Mouse (Mus musculus): ENCODE measurements around the gene Jarid2. TPM values are rescaled to one million over a fixed set of nuclear protein-coding genes. Genes with fewer than 3 reads are reported as not detected.

The Jarid2 gene
- polyA plus RNA-seq, 1 experiment = 3.9 TPM

GRCm38 (mm10) chr13:44939326-44940035 lies 210.2 kb downstream of the Jarid2 start:
- Histone ChIP-seq H3ac (ENCODE audit: control insufficient read depth, insufficient read length) (no peak overlapping the region), H3K4me3 (no peak overlapping the region), H3K36me3 (ENCODE audit: control insufficient read depth, insufficient read depth) (peaks cover 12% of the 10 kb centered on the region), H3K4me2 (ENCODE audit: low read depth) (peak overlapping the region; percentile 82), H3K27me3 (ENCODE audit: control insufficient read depth, insufficient read depth, insufficient read length) (no peaks in the 10 kb centered on the region), H3K79me2 (ENCODE audit: control insufficient read depth, insufficient read depth) (peaks cover 14% of the 10 kb centered on the region)
- peak; percentile 25 for TF ChIP-seq POLR2A (IDR thresholded peaks at IDR 0.05; ENCODE audit: insufficient read length, low read depth)
- no peak for TF ChIP-seq POLR2AphosphoS2 (IDR thresholded peaks at IDR 0.05; ENCODE audit: insufficient read length, low read depth)
- TF ChIP-seq MAX (IDR thresholded peaks at IDR 0.05; ENCODE audit: low read depth) = no peak

GRCm38 (mm10) chr13:44943618-44944017 lies 214.3 kb downstream of the Jarid2 start:
- peaks cover 19% of the 10 kb centered on the region for H3K36me3 ChIP-seq (ENCODE audit: control insufficient read depth, insufficient read depth)
- no peaks in the 10 kb centered on the region for H3K27me3 ChIP-seq (ENCODE audit: control insufficient read depth, insufficient read depth, insufficient read length)
- peaks cover 4% of the 10 kb centered on the region for H3K79me2 ChIP-seq (ENCODE audit: control insufficient read depth, insufficient read depth)
- no peak for TF ChIP-seq REST (IDR thresholded peaks at IDR 0.05; ENCODE audit: insufficient read depth, insufficient read length)
- TF ChIP-seq POLR2AphosphoS2 (IDR thresholded peaks at IDR 0.05; ENCODE audit: insufficient read length, low read depth) = no peak
- H3K4me3 ChIP-seq = no peak overlapping the region
- no peak overlapping the region for H3K4me2 ChIP-seq (ENCODE audit: low read depth)
- H3ac ChIP-seq (ENCODE audit: control insufficient read depth, insufficient read length) = no peak overlapping the region

GRCm38 (mm10) chr13:44946880-44947635 lies 217.8 kb downstream of the Jarid2 start:
- Histone ChIP-seq H3K36me3 (ENCODE audit: control insufficient read depth, insufficient read depth) (peaks cover 26% of the 10 kb centered on the region), H3ac (ENCODE audit: control insufficient read depth, insufficient read length) (no peak overlapping the region), H3K79me2 (ENCODE audit: control insufficient read depth, insufficient read depth) (no peaks in the 10 kb centered on the region), H3K4me3 (no peak overlapping the region), H3K4me2 (ENCODE audit: low read depth) (no peak overlapping the region), H3K27me3 (ENCODE audit: control insufficient read depth, insufficient read depth, insufficient read length) (no peaks in the 10 kb centered on the region)
- TF ChIP-seq MYOG (IDR thresholded peaks at IDR 0.05; ENCODE audit: control insufficient read depth in 1 of 3, insufficient read depth in 1 of 3, insufficient read length in 2 of 3, low read depth in 2 of 3) = no peak
- no peak for TF ChIP-seq MAX (IDR thresholded peaks at IDR 0.05; ENCODE audit: low read depth)
- no peak for TF ChIP-seq POLR2AphosphoS2 (IDR thresholded peaks at IDR 0.05; ENCODE audit: insufficient read length, low read depth)
- TF ChIP-seq REST (IDR thresholded peaks at IDR 0.05; ENCODE audit: insufficient read depth, insufficient read length) = no peak
- no peak for TF ChIP-seq MYOD1 (IDR thresholded peaks at IDR 0.05; ENCODE audit: control insufficient read depth in 1 of 3, insufficient read length in 2 of 3, low read depth in 2 of 3)
- TF ChIP-seq USF1 (IDR thresholded peaks at IDR 0.05; ENCODE audit: low read depth) = no peak
- TF ChIP-seq CEBPB (IDR thresholded peaks at IDR 0.05; ENCODE audit: insufficient read depth, poor library complexity, severe bottlenecking) = no peak
- TF ChIP-seq TCF12 (IDR thresholded peaks at IDR 0.05; ENCODE audit: insufficient read depth, poor library complexity, severe bottlenecking) = no peak
- TF ChIP-seq POLR2A (IDR thresholded peaks at IDR 0.05; ENCODE audit: insufficient read length, low read depth) = no peak

DNA sequence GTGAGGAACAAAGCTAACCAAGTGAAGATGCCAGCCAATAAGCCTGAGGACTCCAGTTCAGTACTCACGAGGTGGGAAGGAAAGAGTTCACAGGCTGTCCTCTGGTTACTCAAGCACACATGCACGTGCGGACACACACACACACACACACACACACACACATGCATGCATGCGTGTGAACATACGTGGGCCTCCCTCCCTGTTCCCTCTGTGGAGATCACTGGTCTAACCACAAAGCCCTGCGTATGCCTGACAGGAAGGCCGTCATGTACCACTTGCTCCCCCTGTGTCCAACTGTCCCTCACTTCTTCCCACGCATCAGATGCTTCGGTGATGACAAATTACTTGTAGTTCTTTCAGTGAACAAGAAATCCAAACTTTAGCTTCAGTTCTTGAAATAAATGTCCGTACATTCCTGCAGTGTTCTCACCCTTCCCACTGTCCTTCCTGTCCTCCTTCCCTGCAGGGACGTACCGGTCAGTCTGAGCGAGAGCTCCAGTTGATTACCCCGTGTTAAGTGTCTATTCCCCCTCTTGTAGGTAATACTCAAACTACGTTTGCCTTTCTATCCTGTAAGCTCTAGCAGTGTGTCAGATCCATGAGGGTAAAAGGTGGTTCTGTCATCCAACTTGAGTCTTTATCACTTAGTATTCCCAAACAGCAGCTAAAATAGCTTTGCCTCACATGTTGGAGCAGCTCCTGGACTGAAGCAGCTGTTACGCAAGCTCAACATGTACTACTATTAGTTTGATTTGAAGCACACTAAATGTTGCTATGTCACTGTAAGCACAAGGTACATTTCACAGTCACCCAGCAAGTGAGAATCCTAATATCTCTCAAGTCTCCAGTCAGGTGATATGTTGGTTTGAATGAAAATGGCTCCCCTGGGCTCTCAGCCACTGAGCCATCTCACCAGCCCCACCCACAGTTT lies 219.3 kb downstream of the Jarid2 start:
- H3K4me2 ChIP-seq (ENCODE audit: low read depth) = no peak overlapping the region
- no peaks in the 10 kb centered on the region for H3K27me3 ChIP-seq (ENCODE audit: control insufficient read depth, insufficient read depth, insufficient read length)
- peaks cover 26% of the 10 kb centered on the region for H3K36me3 ChIP-seq (ENCODE audit: control insufficient read depth, insufficient read depth)
- H3K4me3 ChIP-seq = no peak overlapping the region
- H3ac ChIP-seq (ENCODE audit: control insufficient read depth, insufficient read length) = no peak overlapping the region
- H3K79me2 ChIP-seq (ENCODE audit: control insufficient read depth, insufficient read depth) = no peaks in the 10 kb centered on the region
- TF ChIP-seq USF1 (IDR thresholded peaks at IDR 0.05; ENCODE audit: low read depth) (no peak), SRF (IDR thresholded peaks at IDR 0.05; ENCODE audit: control insufficient read depth, insufficient read length, low read depth) (peak; percentile 5), E2F4 (IDR thresholded peaks at IDR 0.05; ENCODE audit: insufficient read depth) (no peak), TCF3 (IDR thresholded peaks at IDR 0.05; ENCODE audit: insufficient read length, low read depth) (no peak), POLR2A (IDR thresholded peaks at IDR 0.05; ENCODE audit: insufficient read length, low read depth) (no peak), CEBPB (IDR thresholded peaks at IDR 0.05; ENCODE audit: insufficient read depth, poor library complexity, severe bottlenecking) (peak; percentile 43; the same call in 1 of the 2 replicates), MYOG (IDR thresholded peaks at IDR 0.05; ENCODE audit: control insufficient read depth in 1 of 3, insufficient read depth in 1 of 3, insufficient read length in 2 of 3, low read depth in 2 of 3) (no peak), REST (IDR thresholded peaks at IDR 0.05; ENCODE audit: insufficient read depth, insufficient read length) (no peak), MAX (IDR thresholded peaks at IDR 0.05; ENCODE audit: low read depth) (no peak), TCF12 (IDR thresholded peaks at IDR 0.05; ENCODE audit: insufficient read depth, poor library complexity, severe bottlenecking) (no peak), MYOD1 (IDR thresholded peaks at IDR 0.05; ENCODE audit: control insufficient read depth in 1 of 3, insufficient read length in 2 of 3, low read depth in 2 of 3) (peak in 1 of 3 experiments; percentile 30), POLR2AphosphoS2 (IDR thresholded peaks at IDR 0.05; ENCODE audit: insufficient read length, low read depth) (no peak)
